Mouse (Mus musculus) limb, embryonic 15.5 days (tissue): ENCODE results near the gene Zmynd8. TPM values are rescaled to one million over a fixed set of nuclear protein-coding genes. Genes with fewer than 3 reads are reported as not detected.

Experiments
- ATAC-seq: fragments of 200-750 bp; cut with Nextera tagmentation; 2 replicates; pipeline ENCODE4 v1.8.0; 2017; ENCODE audit warnings: low read depth, moderate TSS enrichment; ENCODE audit not compliant: insufficient number of reproducible peaks, low FRiP score, low TSS enrichment
- H3K27ac ChIP-seq: fragments of 300-500 bp; sonication (generic); 2 replicates; pipeline ENCODE4 v1.5.1; 2015; ENCODE audit warnings: moderate library complexity, mild to moderate bottlenecking, inconsistent platforms
- H3K27me3 ChIP-seq: fragments of 300-500 bp; sonication (generic); 2 replicates; pipeline ENCODE4 v1.6.1; 2015; ENCODE audit warnings: inconsistent platforms
- H3K36me3 ChIP-seq: fragments of 300-500 bp; sonication (generic); 2 replicates; pipeline ENCODE4 v1.6.1; 2015; ENCODE audit warnings: inconsistent platforms
- H3K4me1 ChIP-seq: fragments of 300-500 bp; sonication (generic); 2 replicates; pipeline ENCODE4 v1.6.1; 2015; ENCODE audit warnings: inconsistent platforms
- H3K4me2 ChIP-seq: fragments of 300-500 bp; sonication (generic); 2 replicates; pipeline ENCODE4 v1.6.1; 2015; ENCODE audit warnings: mild to moderate bottlenecking, inconsistent platforms
- H3K4me3 ChIP-seq: fragments of 300-500 bp; sonication (generic); 2 replicates; pipeline ENCODE4 v1.5.1; 2015; ENCODE audit warnings: mild to moderate bottlenecking, inconsistent platforms
- H3K9ac ChIP-seq: fragments of 300-500 bp; sonication (generic); 2 replicates; pipeline ENCODE4 v1.6.1; 2015; ENCODE audit warnings: inconsistent platforms
- H3K9me3 ChIP-seq: fragments of 300-500 bp; sonication (generic); 2 replicates; pipeline ENCODE4 v1.6.1; 2016; ENCODE audit warnings: inconsistent platforms
- WGBS: fragments of 180-500 bp; shearing (Covaris S2); methylation state at CpG from one replicate; pipeline ENCODE4 v1.1.7; 2015; 5-methylcytosine and 5-hydroxymethylcytosine counted together
- polyA plus RNA-seq: library from polyadenylated mRNA; unstranded; fragments of >200 nt; fragmentation: Nextera tagmentation; extraction: Ambion mirVana; gene quantifications from 2 replicates; pipeline ENCODE4 v1.2.1, GENCODE M21; 2015

Zmynd8 gene
- polyA plus RNA-seq = 40.4 and 52.2 TPM in 2 replicates

DNA sequence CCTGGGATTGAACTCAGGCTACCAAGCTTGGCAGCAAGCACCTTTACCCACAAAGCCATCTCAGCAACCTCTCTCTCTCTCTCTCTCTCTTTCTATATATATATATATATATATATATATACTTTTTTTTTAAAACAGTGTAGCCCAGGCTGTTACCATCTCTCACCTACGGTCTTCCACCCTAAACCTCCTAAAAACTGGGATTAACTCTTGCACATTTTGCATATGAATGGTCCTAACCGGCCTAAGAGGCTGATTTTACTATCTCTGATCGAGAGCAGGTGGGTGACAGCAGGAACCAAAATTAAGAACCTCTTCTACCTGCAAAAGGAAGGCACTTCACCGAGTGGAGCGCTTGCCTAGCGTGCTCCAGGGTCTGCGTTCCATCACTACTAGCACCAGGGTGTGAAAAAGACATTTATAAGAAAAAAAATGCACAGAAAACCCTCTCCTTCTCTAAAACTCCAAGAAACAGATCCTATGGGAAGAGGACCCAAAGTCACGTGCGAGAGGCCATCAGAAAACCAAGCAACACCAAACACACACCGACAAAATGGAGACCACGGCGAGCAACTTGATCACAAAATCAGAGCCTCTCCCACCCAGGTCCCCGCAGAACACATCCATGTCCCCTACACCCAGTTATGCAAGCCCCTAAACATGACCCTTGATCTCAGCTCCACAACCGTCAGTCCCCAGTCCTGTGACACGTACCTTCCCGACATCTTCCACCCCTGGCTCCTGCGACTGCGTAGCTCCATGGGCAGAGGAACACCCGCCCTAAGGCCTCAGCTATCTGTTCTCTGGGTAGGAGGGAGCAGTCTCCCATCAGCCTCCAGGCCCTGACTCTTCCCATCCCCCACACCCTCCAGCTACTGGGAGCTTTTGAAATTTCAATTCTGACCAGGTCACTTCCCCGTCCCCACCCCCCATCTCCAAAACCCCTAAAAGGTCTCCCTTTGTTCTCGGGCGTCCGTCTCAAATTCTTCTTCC is at the start of gene Zmynd8:
Zmynd8 (minus strand) TSS at position 815 of the 993 bp plus-strand sequence.
- Histone ChIP-seq H3K9ac (no peak within 1 kb of the TSS), H3K36me3 (no peaks in the 10 kb centered on the region), H3K4me3 (no peak within 1 kb of the TSS), H3K27me3 (no peaks in the 10 kb centered on the region), H3K27ac (peak within 1 kb of the TSS; percentile 83; the same call in 1 of the 2 replicates), H3K4me1 (peaks cover 35% of the 10 kb centered on the region), H3K4me2 (no peak within 1 kb of the TSS), H3K9me3 (no peaks in the 10 kb centered on the region)
- no peak for ATAC-seq
- WGBS = 58% methylated on average over 23 of the region's 23 CpGs

DNA sequence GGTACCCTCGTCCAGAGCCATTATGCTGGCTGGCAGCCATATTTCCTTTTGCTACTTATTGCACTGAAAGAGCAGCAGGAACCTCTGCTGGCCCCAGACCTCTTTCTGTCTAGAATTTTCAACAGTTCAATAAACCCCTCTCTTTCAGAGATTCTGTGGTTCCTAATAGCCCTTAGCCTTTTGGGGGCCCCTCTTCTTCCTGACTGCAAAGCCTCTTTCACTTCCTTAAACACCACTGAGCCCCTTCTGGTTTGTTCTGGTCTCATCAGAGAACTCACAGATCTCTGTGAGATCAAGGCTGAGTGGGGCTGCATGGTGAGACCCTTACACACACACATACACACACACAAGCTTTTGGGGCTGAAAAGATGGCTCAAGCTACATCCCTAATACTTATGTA is 49.2 kb upstream of the Zmynd8 start:
- no peak overlapping the region for H3K4me3 ChIP-seq
- no peak overlapping the region for H3K4me2 ChIP-seq
- no peak overlapping the region for H3K27ac ChIP-seq
- WGBS = 35% methylated on average over 1 of the region's 1 CpGs
- no peaks in the 10 kb centered on the region for H3K36me3 ChIP-seq
- H3K4me1 ChIP-seq = no peaks in the 10 kb centered on the region
- no peak overlapping the region for H3K9ac ChIP-seq
- H3K9me3 ChIP-seq = no peaks in the 10 kb centered on the region
- no peak for ATAC-seq
- H3K27me3 ChIP-seq = no peaks in the 10 kb centered on the region

DNA sequence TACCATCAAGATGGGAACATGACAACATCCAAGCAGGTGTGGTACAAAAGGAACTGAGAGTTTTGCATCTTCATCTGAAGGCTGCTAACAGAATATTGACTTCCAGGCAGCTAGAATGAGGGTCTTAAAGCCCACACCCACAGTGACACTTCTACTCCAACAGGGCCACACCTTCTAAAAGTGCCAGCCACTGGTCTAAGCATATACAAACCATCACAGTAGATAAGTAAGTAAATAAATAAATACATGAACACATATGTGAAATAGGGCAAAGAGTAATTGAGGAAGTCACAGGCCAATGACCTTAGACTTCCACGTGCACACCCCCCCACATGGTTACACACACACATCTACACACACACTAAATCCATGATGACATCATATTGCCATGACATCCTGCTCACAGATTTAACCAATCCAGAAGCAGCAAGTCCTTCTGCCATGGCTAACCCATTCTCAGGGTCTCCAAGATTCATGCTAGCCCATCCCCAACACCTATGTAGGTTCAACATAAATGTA is 47.3 kb upstream of the Zmynd8 start:
- Histone ChIP-seq H3K27ac (no peak overlapping the region), H3K9ac (no peak overlapping the region)
- ATAC-seq = no peak

DNA sequence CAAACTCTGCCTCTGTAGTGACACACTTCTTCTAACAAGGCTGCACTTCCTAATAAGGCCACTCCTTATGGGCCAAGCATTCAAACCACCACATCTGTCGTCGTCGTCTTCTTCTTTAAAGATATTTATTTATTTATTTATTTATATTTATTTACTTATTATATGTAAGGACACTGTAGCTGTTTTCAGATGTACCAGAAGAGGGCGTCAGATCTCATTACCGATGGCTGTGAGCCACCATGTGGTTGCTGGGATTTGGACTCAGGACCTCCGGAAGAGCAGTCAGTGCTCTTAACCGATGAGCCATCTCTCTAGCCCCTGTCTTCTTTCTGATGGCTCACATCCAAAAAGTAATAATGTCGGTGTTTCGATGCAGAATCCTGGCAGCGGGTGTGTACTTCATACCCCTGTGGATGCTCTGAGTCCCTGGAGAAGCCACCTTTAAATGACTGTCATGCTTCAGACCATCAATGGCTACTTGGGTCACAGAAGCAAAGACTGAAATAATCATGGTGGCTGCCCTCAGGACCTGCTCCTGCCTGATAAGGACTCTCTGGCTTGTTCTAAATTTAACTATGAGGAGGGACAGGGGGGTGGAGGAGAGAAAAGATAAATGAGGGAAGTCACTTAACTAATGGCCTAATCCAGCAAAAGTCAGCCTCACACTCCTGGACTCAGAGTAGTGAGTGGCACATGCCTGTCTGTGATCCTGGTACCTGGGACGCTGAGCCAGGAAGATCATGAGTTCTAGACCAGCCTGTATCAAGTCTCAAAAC is 45.9 kb upstream of the Zmynd8 start:
- no peaks in the 10 kb centered on the region for H3K27me3 ChIP-seq
- WGBS = 80% methylated on average over 11 of the region's 11 CpGs
- H3K36me3 ChIP-seq = no peaks in the 10 kb centered on the region
- no peaks in the 10 kb centered on the region for H3K4me1 ChIP-seq
- H3K9me3 ChIP-seq = no peaks in the 10 kb centered on the region
- H3K4me2 ChIP-seq = no peak overlapping the region
- H3K4me3 ChIP-seq = no peak overlapping the region
- no peak for ATAC-seq
- no peak overlapping the region for H3K9ac ChIP-seq
- no peak overlapping the region for H3K27ac ChIP-seq

More for the DNA sequence above, 47.3 kb upstream of the Zmynd8 start:
- Histone ChIP-seq H3K36me3 (no peaks in the 10 kb centered on the region), H3K27me3 (no peaks in the 10 kb centered on the region), H3K9me3 (no peaks in the 10 kb centered on the region), H3K4me1 (no peaks in the 10 kb centered on the region), H3K4me3 (no peak overlapping the region), H3K4me2 (no peak overlapping the region)
- 80% methylated on average over 1 of the region's 1 CpGs for WGBS

DNA sequence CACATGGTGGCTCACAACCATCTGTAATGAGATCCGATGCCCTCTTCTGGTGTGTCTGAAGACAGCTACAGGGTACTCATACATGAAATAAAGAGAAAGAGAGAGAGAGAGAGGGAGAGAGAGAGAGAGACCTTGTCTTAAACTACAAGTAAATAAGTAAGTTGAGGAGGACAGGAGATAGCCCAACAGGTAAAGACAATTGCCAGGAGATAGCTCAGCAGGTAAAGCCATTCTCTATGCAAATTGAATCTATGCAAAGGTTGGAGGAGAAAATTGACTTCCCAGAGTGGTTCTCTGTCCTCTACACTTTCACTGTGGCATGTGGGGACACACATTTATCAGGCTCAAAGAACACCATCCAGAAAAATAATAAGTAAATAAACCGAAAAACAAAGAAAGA is 44.3 kb upstream of the Zmynd8 start:
- no peak overlapping the region for H3K4me3 ChIP-seq
- H3K27ac ChIP-seq = no peak overlapping the region
- no peak for ATAC-seq
- no peaks in the 10 kb centered on the region for H3K27me3 ChIP-seq
- no peak overlapping the region for H3K9ac ChIP-seq
- no peaks in the 10 kb centered on the region for H3K36me3 ChIP-seq
- no peaks in the 10 kb centered on the region for H3K4me1 ChIP-seq
- WGBS = 88% methylated on average over 2 of the region's 2 CpGs
- no peak overlapping the region for H3K4me2 ChIP-seq
- H3K9me3 ChIP-seq = no peaks in the 10 kb centered on the region

DNA sequence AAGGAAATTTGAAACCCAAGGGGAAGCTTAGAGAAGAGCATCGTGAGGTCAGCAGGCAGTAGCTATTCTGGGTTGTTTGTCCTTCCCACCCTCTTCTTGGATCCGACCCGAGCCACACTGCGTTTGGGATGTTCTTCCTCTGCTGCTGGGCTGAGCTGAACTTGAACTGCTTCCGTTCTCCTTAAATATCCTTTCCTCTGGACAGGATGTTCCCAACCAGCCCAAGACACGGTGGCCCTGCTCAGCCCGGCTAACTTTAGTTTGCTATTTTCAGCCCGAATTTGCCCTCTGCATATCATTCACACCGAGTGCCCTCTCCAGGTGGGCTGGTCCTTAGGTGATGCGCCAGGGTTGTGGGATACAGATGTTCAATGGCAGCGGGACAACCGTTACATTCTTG is 37.3 kb upstream of the Zmynd8 start:
- ATAC-seq = no peak
- no peaks in the 10 kb centered on the region for H3K4me1 ChIP-seq
- no peak overlapping the region for H3K9ac ChIP-seq
- no peak overlapping the region for H3K4me2 ChIP-seq
- H3K27ac ChIP-seq = no peak overlapping the region
- H3K4me3 ChIP-seq = no peak overlapping the region
- WGBS = 52% methylated on average over 12 of the region's 12 CpGs
- H3K36me3 ChIP-seq = no peaks in the 10 kb centered on the region
- no peaks in the 10 kb centered on the region for H3K9me3 ChIP-seq
- no peaks in the 10 kb centered on the region for H3K27me3 ChIP-seq

DNA sequence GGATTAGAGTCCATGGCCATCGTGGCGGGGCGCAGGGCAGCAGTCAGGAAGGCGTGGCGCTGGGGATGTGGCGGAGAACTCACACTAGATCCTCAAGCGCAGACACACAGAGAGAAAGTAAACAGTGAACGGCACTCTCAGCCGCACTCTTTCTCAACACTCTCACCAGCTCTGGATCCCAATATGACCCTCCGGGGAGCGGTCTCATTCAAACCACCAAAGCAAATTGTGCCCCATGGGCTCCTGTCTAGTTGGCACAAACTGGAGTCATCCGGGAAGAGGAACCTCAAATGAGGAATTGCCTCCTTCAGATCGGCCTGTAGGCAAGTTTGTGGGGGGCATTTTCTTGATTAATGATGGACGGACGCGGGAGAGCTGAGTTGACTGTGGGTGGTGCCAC is 28.9 kb upstream of the Zmynd8 start:
- H3K9me3 ChIP-seq = no peaks in the 10 kb centered on the region
- H3K9ac ChIP-seq = no peak overlapping the region
- no peaks in the 10 kb centered on the region for H3K27me3 ChIP-seq
- no peak overlapping the region for H3K4me3 ChIP-seq
- H3K4me1 ChIP-seq = no peaks in the 10 kb centered on the region
- WGBS = 96% methylated on average over 16 of the region's 16 CpGs
- no peak overlapping the region for H3K27ac ChIP-seq
- H3K4me2 ChIP-seq = no peak overlapping the region
- ATAC-seq = no peak
- H3K36me3 ChIP-seq = no peaks in the 10 kb centered on the region

DNA sequence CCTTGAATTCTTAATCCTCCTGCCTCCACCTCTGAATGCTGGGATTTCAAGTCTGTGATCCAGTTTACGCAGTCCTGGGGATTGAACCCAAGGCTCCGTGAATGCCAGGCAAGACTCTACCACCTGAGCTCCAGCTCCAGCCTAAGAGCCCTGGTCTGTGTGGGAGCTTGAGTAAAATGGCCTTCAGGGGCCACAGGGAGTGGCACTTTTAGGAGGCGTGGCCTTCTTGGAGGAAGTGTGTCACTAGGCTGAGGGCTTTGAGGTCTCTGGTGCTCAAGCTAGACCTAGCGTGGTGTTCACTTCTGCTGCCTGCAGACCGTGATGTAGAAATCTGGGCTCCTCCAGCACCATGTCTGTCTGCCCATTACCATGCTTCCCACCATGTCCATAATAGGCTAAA is 27.4 kb upstream of the Zmynd8 start:
- no peak overlapping the region for H3K27ac ChIP-seq
- H3K36me3 ChIP-seq = no peaks in the 10 kb centered on the region
- no peak for ATAC-seq
- H3K9me3 ChIP-seq = no peaks in the 10 kb centered on the region
- H3K4me2 ChIP-seq = no peak overlapping the region
- no peaks in the 10 kb centered on the region for H3K27me3 ChIP-seq
- 93% methylated on average over 5 of the region's 5 CpGs for WGBS
- H3K9ac ChIP-seq = no peak overlapping the region
- H3K4me1 ChIP-seq = no peaks in the 10 kb centered on the region
- H3K4me3 ChIP-seq = no peak overlapping the region

DNA sequence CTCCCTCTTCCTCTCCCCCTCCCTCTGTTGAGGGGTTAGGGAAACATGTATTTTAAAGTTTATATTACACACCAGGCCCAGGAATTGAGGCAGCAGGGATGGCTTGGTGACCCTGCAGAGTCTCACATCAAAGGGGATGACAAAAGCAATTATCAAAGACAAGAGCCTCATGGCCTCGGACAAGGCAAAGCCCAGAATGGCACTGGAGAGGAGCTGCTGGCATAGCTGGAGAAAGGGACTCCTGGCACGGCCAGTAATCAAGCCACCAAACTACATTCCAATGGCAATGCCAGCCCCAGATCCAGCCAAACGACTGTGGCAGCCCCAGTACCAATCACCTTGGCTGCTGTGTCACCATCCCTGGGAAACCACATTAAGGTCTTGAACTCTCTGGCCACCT is 26.3 kb upstream of the Zmynd8 start:
- no peaks in the 10 kb centered on the region for H3K36me3 ChIP-seq
- H3K4me2 ChIP-seq = no peak overlapping the region
- H3K4me1 ChIP-seq = no peaks in the 10 kb centered on the region
- no peak overlapping the region for H3K4me3 ChIP-seq
- ATAC-seq = no peak
- no peak overlapping the region for H3K27ac ChIP-seq
- no peaks in the 10 kb centered on the region for H3K9me3 ChIP-seq
- no peak overlapping the region for H3K9ac ChIP-seq
- WGBS = 33% methylated on average over 3 of the region's 3 CpGs
- H3K27me3 ChIP-seq = no peaks in the 10 kb centered on the region

DNA sequence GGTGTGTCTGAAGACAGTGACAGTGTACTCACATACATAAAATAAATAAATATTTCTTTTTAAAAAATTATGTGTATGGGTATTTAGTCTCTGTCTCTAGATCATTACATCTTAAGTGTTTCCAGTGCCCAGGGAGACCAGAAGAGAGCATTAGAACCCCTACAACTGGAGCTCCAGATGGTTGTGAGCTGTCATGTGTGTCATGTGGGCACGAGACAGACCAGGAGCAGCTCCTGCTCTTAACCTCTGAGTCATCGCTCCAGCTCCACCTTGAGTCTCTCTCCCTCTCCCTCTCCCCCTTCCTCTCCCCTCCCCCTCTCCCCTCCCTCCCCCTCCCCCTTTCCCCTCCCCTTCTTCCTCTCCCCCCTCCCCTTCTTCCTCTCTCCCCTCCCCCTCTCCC is 25.9 kb upstream of the Zmynd8 start:
- H3K4me3 ChIP-seq = no peak overlapping the region
- no peaks in the 10 kb centered on the region for H3K36me3 ChIP-seq

DNA sequence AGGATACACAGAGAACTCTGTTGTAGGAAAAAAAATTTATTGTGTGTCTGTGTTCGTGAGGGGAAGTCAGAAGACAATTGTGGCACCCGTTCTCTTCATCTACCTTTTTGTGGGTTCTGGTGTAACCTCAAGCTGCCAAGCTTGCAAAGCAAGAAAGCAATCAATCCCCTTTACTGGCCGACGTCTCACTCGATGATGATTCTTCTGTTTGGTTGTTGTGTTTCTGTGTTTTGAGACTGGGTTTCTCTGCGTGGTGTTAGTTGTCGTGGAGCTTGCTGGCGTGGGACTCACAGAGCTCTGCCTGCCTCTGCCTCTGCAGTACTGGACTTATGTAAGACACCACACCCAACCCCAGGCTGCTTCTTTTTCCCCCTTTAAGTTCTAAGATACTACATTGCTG is 24.9 kb upstream of the Zmynd8 start:
- Histone ChIP-seq H3K27ac (no peak overlapping the region), H3K4me1 (peaks cover 5% of the 10 kb centered on the region; the same call in 1 of the 2 replicates), H3K27me3 (no peaks in the 10 kb centered on the region), H3K4me2 (no peak overlapping the region), H3K9ac (no peak overlapping the region), H3K9me3 (no peaks in the 10 kb centered on the region), H3K4me3 (no peak overlapping the region), H3K36me3 (no peaks in the 10 kb centered on the region)
- ATAC-seq = no peak
- 88% methylated on average over 8 of the region's 8 CpGs for WGBS

More for the DNA sequence above, 25.9 kb upstream of the Zmynd8 start:
- WGBS = 38% methylated on average over 2 of the region's 2 CpGs
- H3K4me2 ChIP-seq = no peak overlapping the region
- H3K27me3 ChIP-seq = no peaks in the 10 kb centered on the region
- H3K9ac ChIP-seq = no peak overlapping the region
- H3K4me1 ChIP-seq = peaks cover under 1% of the 10 kb centered on the region; the same call in 1 of the 2 replicates
- no peaks in the 10 kb centered on the region for H3K9me3 ChIP-seq
- H3K27ac ChIP-seq = no peak overlapping the region
- no peak for ATAC-seq

DNA sequence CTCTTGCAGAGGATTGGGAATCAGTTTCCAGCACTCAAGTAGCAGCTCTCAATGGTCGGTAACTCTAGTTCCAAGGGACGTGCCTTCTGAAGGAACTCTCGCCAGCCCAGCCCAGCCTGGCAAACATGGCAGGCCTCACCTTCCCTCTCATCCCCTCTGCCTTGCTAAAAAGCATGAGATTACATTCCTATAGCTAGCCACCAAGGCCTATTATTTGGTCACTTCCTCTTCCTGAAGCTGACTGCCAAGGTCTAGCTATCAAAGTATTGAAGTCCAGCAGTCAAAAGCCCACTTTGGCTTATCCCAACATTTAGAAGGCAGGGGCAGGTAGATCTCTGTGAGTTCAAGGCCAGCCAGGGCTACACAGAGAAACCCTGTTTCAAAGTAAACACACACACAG is 24.2 kb upstream of the Zmynd8 start:
- 83% methylated on average over 3 of the region's 3 CpGs for WGBS
- Histone ChIP-seq H3K4me3 (no peak overlapping the region), H3K36me3 (no peaks in the 10 kb centered on the region), H3K9ac (no peak overlapping the region), H3K9me3 (no peaks in the 10 kb centered on the region), H3K4me2 (no peak overlapping the region), H3K4me1 (peaks cover 5% of the 10 kb centered on the region; the same call in 1 of the 2 replicates), H3K27me3 (no peaks in the 10 kb centered on the region), H3K27ac (no peak overlapping the region)
- no peak for ATAC-seq
